In the genomic region with DNA sequence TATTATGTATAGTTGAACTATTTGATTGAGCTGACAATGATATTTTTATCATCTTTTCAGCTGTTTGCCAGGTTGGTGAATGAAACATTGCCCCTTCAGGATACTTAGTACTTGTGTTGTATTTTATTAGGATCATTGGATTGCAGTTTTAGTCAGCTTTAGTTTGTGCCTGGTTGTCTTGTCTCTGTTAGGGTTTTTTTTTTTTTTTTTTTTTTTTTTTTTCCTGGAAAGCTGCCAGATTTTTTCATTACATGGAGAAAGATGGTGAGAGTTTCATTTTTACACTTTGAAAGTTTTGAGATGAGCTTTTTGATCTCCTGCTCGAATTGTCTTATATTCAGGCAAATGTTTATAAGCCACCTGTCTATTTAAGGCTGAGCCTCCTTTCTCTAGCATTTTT, we compare ENCODE assay signal across 29 mouse cellular contexts. TPM values are rescaled to one million over a fixed set of nuclear protein-coding genes. Genes with fewer than 3 reads are reported as not detected.
A peak's percentile ranks its signal among the peaks of the same experiment; 100 is the strongest.
DNase-seq lines count a peak whose midpoint lies in the region; ATAC-seq and TF ChIP-seq lines count a peak whose summit lies in the region.
"Had no signal": no experiment of that assay in that cellular context is flagged by ENCODE, and none has a peak within 500 bp of the region (broad histone marks: within the 10 kb centered on the region; RNA-seq: fewer than 3 reads in every experiment).

No protein-coding gene starts in this region.

- no peaks in the 10 kb centered on the region for H3K27me3 ChIP-seq in hindbrain, embryonic 14.5 days (ENCODE audit: control insufficient read depth, insufficient read depth, low read length)
- H3K27me3 ChIP-seq: heart, embryonic 15.5 days; hindbrain, embryonic 15.5 days; limb, embryonic 12.5 days; liver, embryonic 13.5 days; megakaryocyte, embryonic 14.5 days; midbrain, embryonic 13.5 days; stomach, embryonic 15.5 days had no signal

- no peak for DNase-seq in left cerebral cortex, adult 2 months (ENCODE audit: extremely low spot score in 1 of 2, low spot score in 2 of 2)
- DNase-seq in left cerebral cortex, adult 18-20 months (ENCODE audit: low spot score in 2 of 2) = no peak
- peak; percentile 9 for DNase-seq in CD4-positive helper T cell, adult 2 months (ENCODE audit: low read depth, low spot score)
- DNase-seq in ES-E14 (ENCODE audit: low read depth, low spot score) = no peak
- peak; percentile 17 for DNase-seq in brain, adult 2 months (ENCODE audit: low read depth, low spot score)
- no peak for DNase-seq in hindbrain, embryonic 14.5 days (ENCODE audit: low spot score)
- no peak for DNase-seq in adrenal gland, postnatal 25 days
- DNase-seq: cerebellum, adult 8-10 months; cerebellum, postnatal 36 days; heart, postnatal 4 days; kidney, adult 2 months; kidney, postnatal 10 days; liver, embryonic 13.5 days; lung, adult 2 months; thymus, adult 2 months; thymus, postnatal 4 days had no signal

- intact Hi-C loops in left cerebral cortex, adult 2 months (cut with DNase I) = loop anchor here (2.0 kb wide), 1 partner anchor 22 kb away; a partner anchor contains a TSS

- H3K9ac ChIP-seq in ES-E14 (ENCODE audit: insufficient read depth, low read depth, low read length, poor library complexity, severe bottlenecking) = no peak overlapping the region
- no peak overlapping the region for H3K9ac ChIP-seq in hindbrain, embryonic 14.5 days
- H3K9ac ChIP-seq: heart, embryonic 15.5 days; hindbrain, embryonic 15.5 days; limb, embryonic 12.5 days; liver, embryonic 13.5 days; midbrain, embryonic 13.5 days; stomach, embryonic 15.5 days had no signal

- H3K36me3 ChIP-seq in ES-E14 (ENCODE audit: control insufficient read depth, insufficient read depth, low read length, poor library complexity, severe bottlenecking) = no peaks in the 10 kb centered on the region
- no peaks in the 10 kb centered on the region for H3K36me3 ChIP-seq in hindbrain, embryonic 14.5 days (replicated peaks; ENCODE audit: control insufficient read depth, insufficient read depth)
- H3K36me3 ChIP-seq: heart, embryonic 15.5 days; hindbrain, embryonic 15.5 days; limb, embryonic 12.5 days; liver, embryonic 13.5 days; midbrain, embryonic 13.5 days; stomach, embryonic 15.5 days had no signal

- WGBS in hindbrain, embryonic 14.5 days = 87% methylated on average over 1 of the region's 1 CpGs

- in situ Hi-C loops in ES-E14 (cut with MboI; ENCODE audit: low sequenced_read_pairs in 2 of 2, unreplicated experiment in 2 of 2) = no loop called here

- H3K27ac ChIP-seq in left cerebral cortex, adult 2 months = peak overlapping the region; percentile 78
- no peak overlapping the region for H3K27ac ChIP-seq in ES-E14 (ENCODE audit: insufficient read depth, low read depth, low read length, poor library complexity, severe bottlenecking)
- H3K27ac ChIP-seq in hindbrain, embryonic 14.5 days = no peak overlapping the region
- H3K27ac ChIP-seq: heart, embryonic 15.5 days; hindbrain, embryonic 15.5 days; limb, embryonic 12.5 days; liver, embryonic 13.5 days; midbrain, embryonic 13.5 days; stomach, embryonic 15.5 days had no signal

- no peak for ATAC-seq in hindbrain, embryonic 14.5 days (ENCODE audit: low FRiP score)
- ATAC-seq: midbrain, embryonic 13.5 days had no signal

- no peaks in the 10 kb centered on the region for H3K9me3 ChIP-seq in ES-E14 (ENCODE audit: control insufficient read depth, insufficient read depth, low read depth, low read length)
- no peaks in the 10 kb centered on the region for H3K9me3 ChIP-seq in hindbrain, embryonic 14.5 days (ENCODE audit: control insufficient read depth, low read length)
- H3K9me3 ChIP-seq: heart, embryonic 15.5 days; hindbrain, embryonic 15.5 days; limb, embryonic 12.5 days; liver, embryonic 13.5 days; megakaryocyte, embryonic 14.5 days; midbrain, embryonic 13.5 days; stomach, embryonic 15.5 days had no signal

- H3K4me2 ChIP-seq in hindbrain, embryonic 14.5 days (replicated peaks) = no peak overlapping the region
- H3K4me2 ChIP-seq: heart, embryonic 15.5 days; hindbrain, embryonic 15.5 days; limb, embryonic 12.5 days; liver, embryonic 13.5 days; midbrain, embryonic 13.5 days; stomach, embryonic 15.5 days had no signal

- TF ChIP-seq CTCF in left cerebral cortex, adult 2 months (IDR thresholded peaks at IDR 0.05) = no peak

- H3K4me3 ChIP-seq in left cerebral cortex, adult 2 months = no peak overlapping the region
- no peak overlapping the region for H3K4me3 ChIP-seq in ES-E14 (ENCODE audit: insufficient read depth in 1 of 2, low read depth in 1 of 2, low read length in 2 of 2, poor library complexity in 1 of 2, severe bottlenecking in 1 of 2)
- H3K4me3 ChIP-seq in hindbrain, embryonic 14.5 days (replicated peaks; ENCODE audit: low read length) = no peak overlapping the region
- H3K4me3 ChIP-seq: heart, embryonic 15.5 days; hindbrain, embryonic 15.5 days; limb, embryonic 12.5 days; liver, embryonic 13.5 days; megakaryocyte, embryonic 14.5 days; midbrain, embryonic 13.5 days; stomach, embryonic 15.5 days had no signal

- H3K4me1 ChIP-seq in ES-E14 (ENCODE audit: control insufficient read depth in 2 of 2, insufficient read depth in 2 of 2, low read length in 2 of 2, poor library complexity in 1 of 2) = no peaks in the 10 kb centered on the region
- H3K4me1 ChIP-seq in hindbrain, embryonic 14.5 days (replicated peaks; ENCODE audit: control insufficient read depth, insufficient read depth, low read length) = no peaks in the 10 kb centered on the region
- H3K4me1 ChIP-seq: heart, embryonic 15.5 days; hindbrain, embryonic 15.5 days; limb, embryonic 12.5 days; liver, embryonic 13.5 days; midbrain, embryonic 13.5 days; stomach, embryonic 15.5 days had no signal

TF ChIP-seq in ES-E14, 5 proteins besides CTCF, POLR2A, EP300 and RAD21:
- TF ChIP-seq MAFK (IDR thresholded peaks at IDR 0.05; ENCODE audit: insufficient read depth, low read depth, low read length) (no peak), CHD2 (IDR thresholded peaks at IDR 0.05; ENCODE audit: low read depth, low read length) (no peak), HCFC1 (IDR thresholded peaks at IDR 0.05; ENCODE audit: borderline replicate concordance, insufficient read depth, low read length) (no peak), ZC3H11A (IDR thresholded peaks at IDR 0.05; ENCODE audit: borderline replicate concordance, low read depth, low read length) (no peak), ZNF384 (IDR thresholded peaks at IDR 0.05; ENCODE audit: low read depth, low read length) (peak; percentile 50; the same call in 1 of the 2 replicates)

RNA-seq across cellular contexts. Expression of a gene that starts 22.2 kb away (rescaled TPM):
- total RNA-seq in left cerebral cortex, adult 2 months (2021) = 10 to 100 TPM; 59.3 to 62.1 TPM
- total RNA-seq in left cerebral cortex, adult 18-20 months (2021) = 10 to 100 TPM; 55.8 to 62.0 TPM
- total RNA-seq in ES-E14 (2012; rRNA removed) = 6.2 and 7.3 TPM in 2 replicates
- polyA plus RNA-seq in hindbrain, embryonic 14.5 days (2014; fragmentation: Nextera tagmentation; extraction: Ambion mirVana) = 61.3 and 62.8 TPM in 2 replicates
- total RNA-seq in adrenal gland, postnatal 25 days (2021) = 32.5 and 43.6 TPM in 2 replicates

RNA-seq across cellular contexts. Expression of a gene that starts 54.3 kb away (rescaled TPM):
- not detected for total RNA-seq in left cerebral cortex, adult 2 months (2021)
- not detected for total RNA-seq in left cerebral cortex, adult 18-20 months (2021)
- total RNA-seq in ES-E14 (2012; rRNA removed) = not detected in 2 replicates
- polyA plus RNA-seq in hindbrain, embryonic 14.5 days (2014; fragmentation: Nextera tagmentation; extraction: Ambion mirVana) = not detected in 2 replicates
- not detected in 2 replicates for total RNA-seq in adrenal gland, postnatal 25 days (2021)
- total RNA-seq: adrenal gland, adult 18-20 months; gastrocnemius, postnatal 4 days; heart, postnatal 4 days; layer of hippocampus, postnatal 14 days; left cerebral cortex, postnatal 14 days; monocyte, adult 5-6 weeks had no signal
- polyA plus RNA-seq: heart, embryonic 15.5 days; hindbrain, embryonic 15.5 days; intestine, embryonic 14.5 days; kidney, adult 2 months; limb, embryonic 12.5 days; liver, embryonic 13.5 days; lung, adult 2 months; midbrain, embryonic 13.5 days; neural tube, embryonic 11.5 days; stomach, embryonic 15.5 days; thymus, adult 2 months had no signal

Comparison
In these comparisons a context has a peak if more than half of its experiments do, and no peak if none do; other contexts are left out.
1. DNase-seq: peak in CD4-positive helper T cell, adult 2 months (single experiment) and brain, adult 2 months (single experiment); none in left cerebral cortex, adult 2 months (0 of 2), left cerebral cortex, adult 18-20 months (0 of 2), ES-E14 (single experiment), hindbrain, embryonic 14.5 days (single experiment) and adrenal gland, postnatal 25 days (single experiment).